Comparison of ENCODE assay signal across 8 mouse cellular contexts in the genomic region with DNA sequence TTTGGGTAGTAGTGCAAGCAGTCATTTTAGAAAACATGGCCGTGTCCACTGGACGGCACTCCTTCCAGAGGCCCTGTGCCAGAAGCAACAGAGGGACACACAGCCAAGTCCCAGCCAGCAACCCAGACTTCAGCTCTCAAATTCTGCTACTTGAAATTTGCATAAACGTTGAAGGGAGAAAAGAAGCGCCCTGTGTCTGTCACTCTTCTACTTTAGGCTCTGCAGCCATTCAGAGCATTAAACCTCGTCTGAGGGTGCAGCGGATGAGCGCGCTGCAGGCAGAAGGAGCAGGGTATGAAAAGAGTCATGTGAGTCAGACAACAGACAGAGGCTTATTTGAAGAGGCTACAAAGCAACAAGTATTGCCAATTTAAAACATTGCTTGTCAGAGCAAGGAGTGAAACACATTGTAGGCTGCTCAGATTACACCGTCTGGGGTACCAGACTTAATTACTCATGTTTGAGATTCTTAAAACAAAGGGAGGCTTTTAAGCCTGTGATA. TPM values are rescaled to one million over a fixed set of nuclear protein-coding genes. Genes with fewer than 3 reads are reported as not detected.
A peak's percentile ranks its signal among the peaks of the same experiment; 100 is the strongest.
DNase-seq lines count a peak whose midpoint lies in the region; ATAC-seq and TF ChIP-seq lines count a peak whose summit lies in the region.

No protein-coding gene starts in this region.

- WGBS in neural tube, embryonic 11.5 days: 9% methylated on average over 9 of the region's 9 CpGs
- WGBS in intestine, postnatal 0 days: 32% methylated on average over 9 of the region's 9 CpGs
- WGBS in liver, embryonic 13.5 days (ENCODE audit: insufficient replicate concordance): 69% methylated on average over 9 of the region's 9 CpGs
- 21% methylated on average over 9 of the region's 9 CpGs for WGBS in stomach, postnatal 0 days

- H3K27me3 ChIP-seq in neural tube, embryonic 11.5 days (ENCODE audit: control insufficient read depth, insufficient read depth, low read length): no peaks in the 10 kb centered on the region
- no peaks in the 10 kb centered on the region for H3K27me3 ChIP-seq in intestine, postnatal 0 days (replicated peaks; ENCODE audit: control insufficient read depth, insufficient read depth, low read length)
- no peaks in the 10 kb centered on the region for H3K27me3 ChIP-seq in liver, embryonic 13.5 days
- no peaks in the 10 kb centered on the region for H3K27me3 ChIP-seq in stomach, postnatal 0 days (ENCODE audit: control insufficient read depth, insufficient read depth, low read length)

- H3K9ac ChIP-seq in neural tube, embryonic 11.5 days (ENCODE audit: low read length): 0 out of 2 replicates have a peak overlapping the region, but pooled peaks have one; percentile 9
- no peak overlapping the region for H3K9ac ChIP-seq in intestine, postnatal 0 days (ENCODE audit: low read depth, low read length)
- H3K9ac ChIP-seq in liver, embryonic 13.5 days: no peak overlapping the region
- H3K9ac ChIP-seq in stomach, postnatal 0 days (ENCODE audit: low read length): no peak overlapping the region

- no peaks in the 10 kb centered on the region for H3K36me3 ChIP-seq in neural tube, embryonic 11.5 days (ENCODE audit: control insufficient read depth, insufficient read depth, low read length)
- H3K36me3 ChIP-seq in intestine, postnatal 0 days (ENCODE audit: control insufficient read depth, insufficient read depth): no peaks in the 10 kb centered on the region
- no peaks in the 10 kb centered on the region for H3K36me3 ChIP-seq in liver, embryonic 13.5 days
- H3K36me3 ChIP-seq in stomach, postnatal 0 days (ENCODE audit: control insufficient read depth, insufficient read depth, low read length): no peaks in the 10 kb centered on the region

- H3K4me2 ChIP-seq in neural tube, embryonic 11.5 days (ENCODE audit: low read depth): no peak overlapping the region
- H3K4me2 ChIP-seq in intestine, postnatal 0 days (replicated peaks; ENCODE audit: low read depth): peak overlapping the region; percentile 17; the same call in 1 of the 2 replicates
- no peak overlapping the region for H3K4me2 ChIP-seq in liver, embryonic 13.5 days
- H3K4me2 ChIP-seq in stomach, postnatal 0 days (replicated peaks; ENCODE audit: low read depth): peak overlapping the region; percentile 37

- no peak for TF ChIP-seq CTCF in cortical plate, adult 2 months (IDR thresholded peaks at IDR 0.05; ENCODE audit: extremely low read depth, insufficient read depth, low read length)
- no peak; the same call in 1 of the 2 replicates for TF ChIP-seq CTCF in intestine, postnatal 0 days (IDR thresholded peaks at IDR 0.05; ENCODE audit: low read depth)
- peak; percentile 37 for TF ChIP-seq CTCF in stomach, postnatal 0 days (IDR thresholded peaks at IDR 0.05; ENCODE audit: low read depth)

- no peak overlapping the region for H3K4me3 ChIP-seq in neural tube, embryonic 11.5 days (ENCODE audit: low read depth, low read length)
- no peak overlapping the region for H3K4me3 ChIP-seq in cortical plate, adult 2 months (ENCODE audit: insufficient read depth, low read length)
- peak overlapping the region; percentile 0; the same call in 1 of the 2 replicates for H3K4me3 ChIP-seq in intestine, postnatal 0 days (ENCODE audit: low read depth, low read length)
- no peak overlapping the region for H3K4me3 ChIP-seq in liver, embryonic 13.5 days (replicated peaks)
- H3K4me3 ChIP-seq in stomach, postnatal 0 days (ENCODE audit: low read depth, low read length): 0 out of 2 replicates have a peak overlapping the region, but pooled peaks have one; percentile 15

- TF ChIP-seq EP300 in stomach, postnatal 0 days (optimal IDR thresholded peaks at IDR 0.05): no peak

- H3K9me3 ChIP-seq in neural tube, embryonic 11.5 days (ENCODE audit: control insufficient read depth, low read length): no peaks in the 10 kb centered on the region
- no peaks in the 10 kb centered on the region for H3K9me3 ChIP-seq in intestine, postnatal 0 days (ENCODE audit: control insufficient read depth)
- no peaks in the 10 kb centered on the region for H3K9me3 ChIP-seq in liver, embryonic 13.5 days (replicated peaks)
- H3K9me3 ChIP-seq in stomach, postnatal 0 days (ENCODE audit: control insufficient read depth, low read length): no peaks in the 10 kb centered on the region

- peak; percentile 54 for DNase-seq in neural tube, embryonic 11.5 days (ENCODE audit: low spot score)
- DNase-seq in neural tube, embryonic 10.5 days (ENCODE audit: extremely low spot score, low spot score): no peak
- DNase-seq in heart, adult 18-20 months: peak; percentile 80 to 84
- DNase-seq in liver, embryonic 13.5 days: no peak
- DNase-seq in stomach, postnatal 0 days (ENCODE audit: low spot score): no peak
- DNase-seq in urinary bladder, postnatal 25 days (ENCODE audit: low spot score): no peak

- peaks cover 17% of the 10 kb centered on the region for H3K4me1 ChIP-seq in neural tube, embryonic 11.5 days (ENCODE audit: control insufficient read depth, insufficient read depth, low read length)
- no peaks in the 10 kb centered on the region; the same call in 1 of the 2 replicates for H3K4me1 ChIP-seq in cortical plate, adult 2 months (ENCODE audit: control insufficient read depth, insufficient read depth, low read length)
- H3K4me1 ChIP-seq in intestine, postnatal 0 days (replicated peaks; ENCODE audit: control insufficient read depth, insufficient read depth, low read length): peaks cover 5% of the 10 kb centered on the region; the same call in 1 of the 2 replicates
- H3K4me1 ChIP-seq in liver, embryonic 13.5 days (replicated peaks): peaks cover 63% of the 10 kb centered on the region
- peaks cover 6% of the 10 kb centered on the region; the same call in 1 of the 2 replicates for H3K4me1 ChIP-seq in stomach, postnatal 0 days (replicated peaks; ENCODE audit: control insufficient read depth, insufficient read depth)

- H3K27ac ChIP-seq in neural tube, embryonic 11.5 days (ENCODE audit: low read depth, low read length): peak overlapping the region; percentile 34; the same call in 1 of the 2 replicates
- 0 out of 2 replicates have a peak overlapping the region, but pooled peaks have one; percentile 21 for H3K27ac ChIP-seq in cortical plate, adult 2 months (ENCODE audit: insufficient read depth, low read length)
- peak overlapping the region; percentile 51 for H3K27ac ChIP-seq in intestine, postnatal 0 days (ENCODE audit: low read depth, low read length)
- H3K27ac ChIP-seq in liver, embryonic 13.5 days: peak overlapping the region; percentile 36
- H3K27ac ChIP-seq in stomach, postnatal 0 days (replicated peaks): peak overlapping the region; percentile 75

- TF ChIP-seq POLR2A in cortical plate, adult 2 months (IDR thresholded peaks at IDR 0.05; ENCODE audit: extremely low read depth, insufficient read depth, low read length): no peak

- ATAC-seq in neural tube, embryonic 11.5 days (ENCODE audit: insufficient read depth, low FRiP score, low TSS enrichment): 0 out of 2 replicates have a peak, but pooled peaks have one; percentile 63
- no peak for ATAC-seq in intestine, postnatal 0 days
- no peak for ATAC-seq in liver, embryonic 13.5 days (ENCODE audit: low read depth)
- ATAC-seq in stomach, postnatal 0 days (ENCODE audit: low FRiP score, low TSS enrichment): no peak; the same call in 1 of the 2 replicates

RNA-seq across cellular contexts. Expression of a gene that starts 29.7 kb away (rescaled TPM):
- polyA plus RNA-seq in neural tube, embryonic 11.5 days (2014; fragmentation: Nextera tagmentation; extraction: Ambion mirVana): 22.3 and 24.6 TPM in 2 replicates
- 6.2 and 6.5 TPM in 2 replicates for polyA plus RNA-seq in cortical plate, adult 2 months (2012; rRNA removed)
- total RNA-seq in heart, adult 18-20 months (2021): 10 to 100 TPM; 15.2 to 17.6 TPM
- 4.9 and 5.1 TPM in 2 replicates for polyA plus RNA-seq in intestine, postnatal 0 days (2015; fragmentation: Nextera tagmentation; extraction: Ambion mirVana)
- polyA plus RNA-seq in liver, embryonic 13.5 days (2015; fragmentation: Nextera tagmentation; extraction: Ambion mirVana): 4.8 and 5.7 TPM in 2 replicates
- 10.6 TPM in 2 replicates for polyA plus RNA-seq in stomach, postnatal 0 days (2015; fragmentation: Nextera tagmentation; extraction: Ambion mirVana)

Comparison
In these comparisons a context has a peak if more than half of its experiments do, and no peak if none do; other contexts are left out.
1. DNase-seq: peak in neural tube, embryonic 11.5 days (single experiment) and heart, adult 18-20 months (2 of 2); none in neural tube, embryonic 10.5 days (single experiment), liver, embryonic 13.5 days (single experiment), stomach, postnatal 0 days (single experiment) and urinary bladder, postnatal 25 days (single experiment).
2. H3K27ac ChIP-seq: peak in every context shown above with its lines; median percentile 75 in stomach, postnatal 0 days; 51 in intestine, postnatal 0 days; 36 in liver, embryonic 13.5 days; 34 in neural tube, embryonic 11.5 days; 21 in cortical plate, adult 2 months.
3. H3K4me2 ChIP-seq: peak in intestine, postnatal 0 days (single experiment) and stomach, postnatal 0 days (single experiment); none in neural tube, embryonic 11.5 days (single experiment) and liver, embryonic 13.5 days (single experiment).
4. H3K4me3 ChIP-seq: peak in intestine, postnatal 0 days (single experiment) and stomach, postnatal 0 days (single experiment); none in neural tube, embryonic 11.5 days (single experiment), cortical plate, adult 2 months (single experiment) and liver, embryonic 13.5 days (single experiment).